Mouse (Mus musculus): ENCODE results near the gene Gnb3.

The Gnb3 gene

GRCm38 (mm10) chr6:124796200-124796599 lies 43.9 kb downstream of the Gnb3 start:
- no peak for DNase-seq

- no peak for DNase-seq
Measured at GRCm38 (mm10) chr6:124795781-124796180, 44.3 kb downstream of the Gnb3 start.

GRCm38 (mm10) chr6:124791911-124792310 lies 48.2 kb downstream of the Gnb3 start:
- no peak for DNase-seq

- no peak for DNase-seq
Measured at GRCm38 (mm10) chr6:124790121-124790520, 50.0 kb downstream of the Gnb3 start.

GRCm38 (mm10) chr6:124789519-124789918 lies 50.6 kb downstream of the Gnb3 start:
- no peak for DNase-seq

- no peak for DNase-seq
Measured at GRCm38 (mm10) chr6:124787722-124788121, 52.4 kb downstream of the Gnb3 start.

- no peak for DNase-seq
Measured at GRCm38 (mm10) chr6:124786756-124787420, 53.2 kb downstream of the Gnb3 start.
